Mouse (Mus musculus): Measurements from ENCODE around the gene Gm20388.

DNA sequence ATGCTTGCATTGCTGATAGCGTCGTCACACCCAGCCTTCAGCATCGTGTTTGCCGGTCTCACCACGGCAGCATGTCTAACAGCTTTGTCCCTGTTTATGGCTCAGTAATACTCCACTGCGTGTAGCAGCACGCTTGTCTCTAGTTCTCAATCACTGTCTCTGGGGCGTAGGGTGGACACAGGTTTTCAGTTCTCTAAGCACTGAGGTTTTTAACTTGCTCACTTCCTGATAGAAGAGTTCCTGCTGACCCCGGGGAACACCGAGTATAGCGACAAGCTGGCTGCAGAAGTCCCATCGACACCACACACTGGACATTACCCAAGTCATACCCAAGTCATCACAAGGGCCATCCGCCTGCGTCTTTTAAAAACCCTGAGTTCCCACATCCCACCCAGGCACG, 525.1 kb downstream of the Gm20388 start:
- TF ChIP-seq CTCF (IDR thresholded peaks at IDR 0.05; ENCODE audit: control insufficient read depth, insufficient read depth, low read length) (no peak), POLR2A (IDR thresholded peaks at IDR 0.05; ENCODE audit: borderline replicate concordance, control insufficient read depth, low read depth, low read length) (no peak)

Data from bone marrow, adult 2 months (tissue).